Mouse (Mus musculus) cortical plate, adult 2 months (tissue): ENCODE measurements around the gene Tex2.
"Not testable (repeated sequence)": the region's sequence is repeated elsewhere in the genome, so short reads cannot be mapped to it uniquely, and the experiment has no call there.

Experiments used
- CTCF ChIP-seq: fragments of 200-500 bp; IDR thresholded peaks from 2 replicates; pipeline ENCODE4 v1.5.1; 2011; ENCODE audit warnings: mild to moderate bottlenecking, control low read depth, low read length; ENCODE audit not compliant: insufficient read depth; ENCODE audit errors: extremely low read depth
- POLR2A ChIP-seq: fragments of 200-500 bp; IDR thresholded peaks from 2 replicates; pipeline ENCODE4 v1.6.1; 2011; ENCODE audit warnings: mild to moderate bottlenecking, low read length, control low read depth; ENCODE audit not compliant: insufficient read depth; ENCODE audit errors: extremely low read depth

GRCm38 (mm10) chr11:106656896-106657498 lies 43.8 kb upstream of the Tex2 start:
- TF ChIP-seq POLR2A, CTCF: not testable (repeated sequence)
